Mouse (Mus musculus) 3134 (cell line): ENCODE data around the gene F11r.
A peak's percentile ranks its signal among the peaks of the same experiment; 100 is the strongest.
"Not testable (repeated sequence)": the region's sequence is repeated elsewhere in the genome, so short reads cannot be mapped to it uniquely, and the experiment has no call there.

Experiments
- DNase-seq: peaks from one replicate; pipeline ENCODE4 v3.0.0-alpha.2; 2011; ENCODE audit warnings: low spot score; ENCODE audit not compliant: insufficient read length; ENCODE audit errors: extremely low read depth

F11r gene

DNA sequence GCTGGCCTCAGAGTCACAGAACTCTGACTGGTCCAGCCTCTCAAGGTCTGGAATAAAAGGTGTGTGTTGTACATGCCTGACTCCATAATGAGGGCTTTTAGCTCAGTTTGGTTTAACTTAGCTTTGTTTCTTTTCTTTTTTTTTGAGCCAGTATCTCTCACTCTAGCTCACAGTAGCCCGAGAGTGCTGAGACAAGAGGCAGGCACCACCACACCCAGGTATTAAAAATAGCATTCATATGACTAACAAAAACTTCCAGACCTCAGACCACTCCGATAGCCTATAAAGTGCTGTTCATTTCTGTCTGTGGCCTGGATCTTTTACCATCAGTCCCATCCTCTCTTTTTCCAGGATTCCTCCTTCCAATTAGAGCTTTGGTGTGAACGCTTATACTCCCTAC, 32.3 kb downstream of the F11r start:
- peak; percentile 15 for DNase-seq

DNA sequence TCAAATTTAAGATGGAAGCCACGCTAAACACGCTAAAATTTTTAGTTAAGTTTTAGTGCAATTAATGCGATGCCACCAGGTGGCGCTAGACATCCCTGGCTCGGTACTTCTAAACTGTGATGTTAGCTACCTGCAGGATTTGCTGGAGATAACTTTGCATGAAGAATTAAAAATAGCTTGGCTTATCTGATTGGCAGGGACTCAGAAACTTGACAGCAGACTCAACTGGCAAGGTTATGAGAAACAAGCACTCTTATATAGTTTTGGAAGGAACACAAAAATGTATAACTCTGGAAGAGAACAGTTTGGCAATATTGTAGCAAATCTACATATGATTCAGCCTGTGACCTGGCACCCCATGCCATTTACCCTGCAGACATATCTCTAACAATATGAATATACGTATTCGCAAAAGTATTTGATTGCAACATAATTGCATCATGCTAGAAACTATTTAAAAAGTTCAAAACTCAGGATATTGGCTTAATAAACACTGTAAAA, 33.1 kb downstream of the F11r start:
- peak; percentile 70 for DNase-seq

DNA sequence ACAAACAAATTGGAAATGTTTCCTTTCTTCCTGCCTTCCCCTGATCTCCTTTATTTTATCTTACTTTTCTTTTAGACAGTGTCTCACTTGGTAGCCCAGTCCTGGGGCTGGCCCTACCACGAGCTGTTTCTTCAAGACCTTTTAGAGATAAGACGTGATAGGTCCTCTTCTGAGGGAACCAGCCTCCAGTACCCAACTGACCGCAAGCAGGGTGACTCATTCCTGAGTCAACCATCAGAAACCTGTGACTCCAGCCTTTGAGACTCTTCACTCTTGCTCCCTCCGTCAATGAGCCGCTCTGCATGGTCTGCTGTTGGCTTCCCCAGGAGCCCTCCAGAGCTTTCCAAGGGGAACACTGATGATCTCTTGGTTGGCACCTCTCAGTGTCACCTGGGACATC, 33.6 kb downstream of the F11r start:
- peak; percentile 64 for DNase-seq

DNA sequence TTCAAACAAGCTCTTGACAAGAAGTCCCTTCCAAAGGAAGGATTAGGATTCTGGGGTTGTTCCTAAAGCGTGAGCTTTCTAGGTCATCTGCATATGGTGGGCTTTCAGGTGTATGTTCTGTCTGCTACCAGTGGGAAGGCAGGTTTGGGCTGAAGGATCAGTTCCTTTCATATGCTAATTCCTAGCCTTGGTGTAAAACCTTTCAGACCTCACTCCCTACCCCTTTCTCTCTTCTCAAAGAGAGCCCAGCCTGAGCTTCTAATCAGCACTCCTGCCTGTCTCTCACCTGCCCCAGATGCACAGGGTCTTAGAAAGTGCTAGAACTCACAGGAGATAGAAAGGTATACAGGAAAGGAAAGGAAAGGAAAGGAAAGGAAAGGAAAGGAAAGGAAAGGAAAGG, 34.1 kb downstream of the F11r start:
- no peak for DNase-seq

DNA sequence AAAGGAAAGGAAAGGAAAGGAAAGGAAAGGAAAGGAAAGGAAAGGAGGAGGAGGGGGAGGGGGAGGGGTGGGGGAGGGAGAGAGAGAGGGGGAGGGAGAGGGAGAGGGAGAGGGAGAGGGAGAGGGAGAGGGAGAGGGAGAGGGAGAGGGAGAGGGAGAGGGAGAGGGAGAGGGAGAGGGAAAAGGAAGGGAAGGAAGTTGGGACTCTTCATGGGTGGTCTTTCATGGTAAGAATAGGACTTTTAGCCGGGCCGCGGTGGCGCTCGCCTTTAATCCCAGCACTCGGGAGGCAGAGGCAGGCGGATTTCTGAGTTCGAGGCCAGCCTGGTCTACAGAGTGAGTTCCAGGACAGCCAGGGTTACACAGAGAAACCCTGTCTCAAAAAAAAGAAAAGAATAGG, 34.6 kb downstream of the F11r start:
- not testable (repeated sequence) for DNase-seq

DNA sequence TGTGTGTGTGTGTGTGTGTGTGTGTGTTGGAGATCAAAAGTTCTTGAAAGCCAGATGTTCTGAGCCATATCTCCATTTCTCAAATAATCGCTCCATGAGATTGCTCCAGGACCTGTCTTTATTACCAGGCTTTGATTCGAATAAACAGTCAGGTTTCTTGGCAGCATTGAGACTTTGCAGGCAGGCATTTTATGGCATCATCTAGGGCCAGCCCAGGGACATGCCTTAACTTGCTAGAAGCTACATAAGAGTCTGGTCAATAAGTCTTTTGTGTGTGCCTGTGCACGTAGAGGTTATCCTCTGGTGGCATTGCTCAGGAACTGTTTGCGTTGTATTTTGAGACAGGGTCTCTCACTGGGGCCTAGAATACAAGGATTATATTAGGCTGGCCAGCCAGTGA, 36.2 kb downstream of the F11r start:
- no peak for DNase-seq

DNA sequence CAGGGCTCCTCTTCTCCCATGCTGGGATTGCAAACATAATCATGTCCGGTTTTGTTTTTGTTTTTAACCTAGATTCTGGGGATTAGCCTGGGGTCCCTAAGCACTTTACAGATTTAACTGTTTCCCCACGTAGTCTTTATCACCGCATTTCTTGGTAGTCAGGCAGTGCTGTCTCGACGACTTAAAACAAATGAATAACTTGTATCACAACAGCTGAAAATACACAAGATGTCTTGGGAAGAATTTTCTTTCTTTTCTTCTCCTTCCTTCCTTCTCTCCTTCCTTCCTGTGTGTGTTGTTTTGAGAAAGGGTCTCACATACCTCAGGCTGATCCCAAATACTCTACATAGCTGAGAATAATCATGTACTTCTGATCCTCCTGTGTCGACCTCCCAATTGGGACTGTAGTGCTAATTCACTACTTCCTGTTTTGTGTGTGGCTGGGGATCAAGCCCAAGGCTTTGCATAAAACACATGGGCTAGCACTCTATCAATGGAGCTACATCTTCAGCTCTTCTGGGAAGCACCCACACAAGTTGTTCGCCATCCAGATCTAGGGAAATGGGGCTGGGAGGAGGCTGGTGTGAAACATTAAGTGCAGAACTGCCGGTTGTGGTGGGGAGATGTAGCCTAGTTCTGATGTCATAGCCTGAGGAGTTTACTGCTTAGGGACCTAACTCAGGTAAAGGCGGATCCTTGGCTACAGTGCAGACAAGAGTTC, 36.7 kb downstream of the F11r start:
- no peak for DNase-seq

DNA sequence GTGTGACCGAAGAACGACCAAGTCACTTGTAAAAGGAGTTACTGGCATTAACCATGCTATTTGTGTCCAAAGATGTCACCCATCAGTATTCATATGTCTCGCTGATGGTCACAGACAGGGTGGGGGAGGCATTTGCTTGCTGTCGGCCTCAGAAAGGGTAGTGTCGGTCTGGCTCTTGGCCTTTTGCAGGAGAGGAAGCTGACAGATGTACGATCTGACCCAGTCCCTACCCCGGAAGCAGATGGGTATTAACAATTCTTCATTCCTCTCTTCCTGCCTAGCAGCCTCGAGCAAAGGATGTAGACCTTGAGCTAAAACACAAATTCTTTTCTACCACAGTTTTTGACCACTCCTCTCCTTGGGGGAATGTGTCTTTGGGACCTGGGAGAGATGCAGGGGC, 39.8 kb downstream of the F11r start:
- DNase-seq = no peak

DNA sequence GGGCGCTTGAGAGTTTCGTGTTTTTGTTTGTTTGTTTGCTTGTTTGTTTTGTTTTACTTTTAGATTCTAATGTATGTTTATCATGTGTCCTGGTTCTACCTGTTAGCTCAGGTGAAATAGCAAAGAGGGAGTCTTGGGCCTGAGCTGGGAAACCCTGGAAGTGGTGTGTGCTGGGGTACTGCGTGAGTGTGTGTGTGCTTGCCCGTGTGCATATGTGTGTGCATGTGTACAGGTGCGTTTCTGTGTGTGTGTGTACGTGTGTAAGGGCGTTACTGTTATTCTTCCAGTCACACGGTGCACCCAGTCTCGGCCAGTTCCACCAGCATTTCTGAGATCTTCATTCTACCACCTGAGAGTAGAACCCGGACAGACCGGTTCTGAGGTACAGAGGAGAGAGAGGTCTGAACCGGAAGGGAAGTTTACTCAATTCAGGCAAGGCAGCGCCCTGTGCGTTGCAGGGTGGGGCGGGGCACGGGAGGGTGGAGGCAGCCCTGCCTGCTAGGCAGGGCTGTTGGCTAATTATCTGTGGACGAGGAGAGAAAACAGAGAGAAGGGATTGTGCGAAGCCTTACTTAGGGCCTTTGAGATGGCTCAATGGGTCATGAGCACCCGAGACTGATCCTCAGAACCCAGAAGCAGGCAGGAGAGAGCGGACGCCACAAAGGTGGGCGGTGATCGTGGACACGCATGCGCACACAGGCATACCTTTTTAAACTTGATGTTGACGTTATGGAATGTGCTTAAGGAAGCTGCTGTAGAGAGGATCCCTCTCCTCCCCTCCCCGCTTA, 40.6 kb downstream of the F11r start:
- no peak for DNase-seq

DNA sequence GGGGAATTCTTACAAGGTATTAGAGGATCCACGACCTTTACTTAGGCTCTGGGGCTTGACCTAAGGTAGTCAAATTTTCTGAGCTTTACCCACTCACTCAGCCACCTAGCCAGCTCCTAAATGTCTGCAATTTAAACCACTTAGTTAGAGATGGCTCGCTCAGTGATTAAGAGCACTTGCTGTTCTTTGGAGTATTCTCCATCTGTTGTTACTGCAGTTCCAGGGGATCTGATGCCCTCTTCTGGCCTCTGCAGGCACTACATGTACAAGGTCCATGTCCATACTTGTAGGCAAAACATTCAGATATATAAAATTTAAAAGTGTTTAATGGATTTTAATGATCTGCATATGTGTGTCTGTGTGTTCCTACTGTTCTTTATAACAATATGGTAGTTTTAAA, 41.6 kb downstream of the F11r start:
- no peak for DNase-seq

DNA sequence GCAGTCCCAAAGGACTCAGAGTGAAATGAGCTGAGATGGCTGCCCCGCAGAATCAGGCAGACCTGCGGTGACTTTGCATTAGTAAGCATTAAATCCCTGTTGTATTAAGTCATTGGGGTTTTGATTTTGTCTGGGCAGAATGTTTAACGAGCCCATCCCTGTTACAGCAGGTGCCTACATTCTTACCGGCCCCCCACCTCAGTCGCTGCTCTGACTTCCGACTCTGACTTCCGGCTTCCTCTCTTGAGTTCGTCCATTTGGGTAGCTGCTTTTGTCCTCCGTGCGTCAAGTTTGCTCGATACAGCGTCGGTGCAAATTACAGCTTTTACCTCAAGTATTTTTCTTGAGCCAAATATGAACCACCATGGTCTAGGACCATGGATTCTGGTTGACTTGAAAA, 56.9 kb downstream of the F11r start:
- no peak for DNase-seq

DNA sequence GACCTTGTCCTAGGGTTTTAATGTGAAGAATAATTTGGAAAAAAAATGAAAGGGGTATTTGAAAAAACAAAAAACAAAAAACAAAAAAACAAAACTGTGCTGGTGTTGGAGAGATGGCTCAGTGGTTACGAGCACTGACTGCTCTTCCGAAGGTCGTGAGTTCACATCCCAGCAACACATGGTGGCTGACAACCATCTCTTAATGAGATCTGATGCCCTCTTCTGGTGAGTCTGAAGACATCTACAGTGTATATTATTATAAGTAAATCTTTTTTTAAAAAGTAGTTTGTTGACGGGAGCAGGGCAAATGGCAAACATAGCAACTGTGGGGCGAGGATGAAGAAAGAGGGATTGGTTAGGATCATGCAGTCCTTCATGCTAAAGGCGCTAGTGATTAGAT, 58.0 kb downstream of the F11r start:
- DNase-seq = no peak

DNA sequence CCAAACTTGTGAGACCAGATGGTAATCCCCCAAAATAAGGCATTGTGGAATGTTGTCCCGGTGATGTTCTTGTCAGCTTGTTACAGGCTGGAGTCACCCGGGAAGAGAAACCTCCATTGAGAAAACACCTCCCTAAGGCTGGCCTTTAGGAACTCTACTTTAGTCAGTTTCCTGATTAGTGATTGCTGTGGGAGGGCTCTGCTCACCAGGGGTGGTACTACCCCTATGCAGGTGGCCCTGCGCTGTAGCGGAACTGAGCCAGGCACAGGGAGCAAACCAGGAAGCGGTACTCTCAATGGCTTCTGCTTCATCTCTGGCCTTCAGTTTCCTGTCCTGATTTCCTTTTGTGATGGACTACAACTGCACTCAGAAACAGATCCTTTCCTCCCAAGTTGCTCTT, 62.5 kb downstream of the F11r start:
- DNase-seq = no peak

DNA sequence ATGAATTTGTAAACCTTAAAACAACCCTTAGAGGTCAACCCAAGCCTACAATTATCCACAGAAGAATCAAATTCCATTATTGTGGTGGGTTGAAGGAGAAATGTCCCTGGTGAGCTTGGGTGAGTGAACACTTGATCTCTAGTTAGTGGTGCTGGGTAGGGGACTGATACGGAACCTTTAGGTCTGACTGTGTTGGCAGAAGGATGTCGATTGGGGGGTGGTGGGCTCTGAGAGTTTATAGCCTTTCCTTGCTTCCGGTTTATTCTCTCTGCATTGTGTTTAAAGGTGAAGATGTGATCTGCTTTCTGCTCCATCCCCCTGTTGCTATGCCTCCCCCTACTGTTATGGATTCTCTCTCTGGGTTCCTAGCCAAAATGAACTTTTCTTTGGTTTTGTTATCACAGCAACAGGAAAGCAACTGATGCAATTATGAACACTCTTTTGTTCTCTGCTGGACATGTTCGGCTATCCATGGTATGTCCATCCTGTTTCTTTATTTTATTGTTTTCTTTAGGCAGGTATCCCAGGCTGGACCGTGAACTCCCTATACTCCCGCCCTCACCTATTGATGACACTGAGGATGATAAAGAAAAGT, 63.8 kb downstream of the F11r start:
- no peak for DNase-seq

DNA sequence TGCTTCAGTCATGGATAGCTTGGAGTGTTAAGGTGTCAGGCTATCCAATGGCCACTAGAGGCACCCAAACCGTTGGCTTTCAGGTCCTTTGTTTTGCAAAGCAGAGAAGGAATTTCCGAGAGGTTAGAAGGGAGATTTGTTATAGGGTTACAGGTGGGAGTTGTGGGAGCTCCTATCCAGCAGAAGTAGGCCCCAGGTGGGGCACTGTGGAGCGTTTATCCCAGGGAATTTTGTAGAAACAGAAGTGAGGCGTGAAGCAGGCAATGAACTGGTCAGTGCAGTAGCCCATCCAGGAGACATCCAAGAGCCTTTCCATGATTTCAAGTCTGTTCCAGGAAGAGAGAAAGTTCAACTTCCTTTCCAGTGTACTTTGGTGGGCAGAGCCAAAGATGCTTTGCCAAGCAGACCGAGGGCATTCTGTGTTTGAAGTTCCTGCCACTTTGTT, 64.3 kb downstream of the F11r start:
- DNase-seq = peak; percentile 40

DNA sequence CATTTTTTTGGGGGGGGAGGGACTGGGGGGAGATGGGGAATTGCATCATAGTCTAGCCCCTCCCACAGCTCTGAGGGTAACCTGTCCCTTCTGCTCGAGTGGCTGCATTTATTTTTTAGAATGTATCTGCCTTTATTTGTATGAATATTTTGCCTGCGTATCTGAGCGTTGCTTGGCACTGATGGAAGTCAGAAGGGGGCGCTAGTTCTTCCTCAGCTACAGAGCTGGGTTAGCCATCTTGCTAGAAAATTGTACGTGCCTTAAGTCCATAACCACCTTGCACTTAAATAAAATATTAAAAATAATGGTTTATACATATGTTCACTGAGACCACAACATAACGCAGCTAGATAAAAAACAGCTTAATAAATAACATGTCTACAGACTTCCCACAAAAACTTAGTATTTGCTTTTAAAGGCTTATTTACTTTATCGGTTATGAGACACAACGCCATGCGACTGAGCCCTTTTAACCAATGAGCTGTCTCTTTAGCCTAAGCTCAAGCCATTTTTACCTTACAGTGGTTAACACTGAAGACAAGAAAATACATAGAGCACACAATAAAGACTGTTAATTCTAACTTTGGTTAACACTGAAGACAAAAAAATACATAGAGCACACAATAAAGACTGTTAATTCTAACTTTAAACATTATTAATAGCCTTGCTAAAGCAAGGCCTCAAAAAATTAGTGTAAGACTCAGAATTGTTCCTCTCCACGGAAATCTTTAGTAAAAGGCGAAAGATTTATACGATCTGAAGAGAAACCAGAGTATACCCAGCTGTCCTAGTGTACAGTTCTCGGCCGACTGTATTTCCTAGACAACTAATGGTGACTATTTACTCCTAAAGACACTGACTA, 65.3 kb downstream of the F11r start:
- DNase-seq = peak; percentile 76

DNA sequence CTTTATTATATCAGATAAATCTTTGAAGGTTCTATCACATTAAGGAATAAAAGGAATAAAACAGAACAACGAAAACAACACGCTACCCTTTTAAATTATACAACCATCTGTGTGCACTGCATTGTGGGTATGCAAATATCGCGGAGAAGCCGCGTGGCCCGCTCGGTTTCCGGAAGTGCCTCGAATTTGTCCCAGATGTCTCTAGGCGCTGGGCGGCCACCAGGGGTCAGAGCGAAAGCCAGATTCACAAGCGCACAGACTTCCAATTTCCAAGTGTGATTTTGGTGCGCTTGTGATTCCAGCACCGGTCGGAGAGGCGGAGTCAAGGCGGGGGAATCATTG, 65.9 kb downstream of the F11r start, which contains the start of gene Alyref2:
Gene Alyref2, plus strand, starts transcription at position 229 of the 342 bp plus-strand sequence.
- peak; percentile 98 for DNase-seq

DNA sequence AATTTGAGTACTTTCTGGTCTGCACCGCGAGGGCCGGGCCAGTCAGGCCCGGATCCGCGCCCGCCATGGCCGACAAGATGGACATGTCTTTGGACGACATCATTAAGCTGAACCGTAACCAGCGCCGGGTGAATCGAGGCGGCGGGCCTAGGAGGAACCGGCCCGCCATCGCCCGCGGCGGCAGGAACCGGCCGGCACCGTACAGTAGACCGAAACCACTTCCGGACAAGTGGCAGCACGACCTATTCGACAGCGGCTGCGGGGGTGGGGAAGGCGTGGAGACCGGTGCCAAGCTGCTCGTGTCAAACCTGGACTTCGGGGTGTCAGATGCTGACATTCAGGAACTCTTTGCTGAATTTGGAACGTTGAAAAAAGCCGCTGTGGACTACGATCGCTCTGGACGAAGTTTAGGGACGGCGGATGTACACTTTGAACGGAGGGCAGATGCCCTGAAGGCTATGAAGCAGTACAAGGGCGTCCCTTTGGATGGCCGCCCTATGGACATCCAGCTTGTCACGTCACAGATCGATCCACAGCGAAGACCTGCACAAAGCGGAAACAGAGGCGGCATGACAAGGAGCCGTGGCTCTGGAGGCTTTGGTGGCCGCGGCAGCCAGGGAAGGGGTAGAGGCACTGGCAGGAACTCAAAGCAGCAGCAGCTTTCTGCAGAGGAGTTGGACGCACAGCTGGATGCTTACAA, 66.4 kb downstream of the F11r start:
- DNase-seq = peak; percentile 97

DNA sequence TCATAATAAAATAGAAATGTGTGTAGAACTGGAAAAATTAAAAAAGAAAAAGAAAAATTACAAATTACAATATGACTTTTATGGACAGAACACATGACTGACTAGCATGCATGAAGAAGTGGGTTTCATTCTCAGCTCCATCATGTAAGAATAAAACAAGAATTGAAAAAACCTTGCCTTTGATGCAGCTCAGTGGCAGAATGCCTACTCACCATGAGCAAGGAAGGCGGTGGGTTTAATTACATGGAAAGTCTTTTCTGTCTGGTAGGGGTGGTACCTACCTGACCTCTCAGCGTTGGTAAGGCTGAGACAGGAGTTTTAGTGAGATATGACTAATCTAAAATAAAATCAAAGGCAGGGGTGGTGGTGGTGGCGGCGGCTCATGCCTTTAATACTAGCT, 67.3 kb downstream of the F11r start:
- DNase-seq = no peak

DNA sequence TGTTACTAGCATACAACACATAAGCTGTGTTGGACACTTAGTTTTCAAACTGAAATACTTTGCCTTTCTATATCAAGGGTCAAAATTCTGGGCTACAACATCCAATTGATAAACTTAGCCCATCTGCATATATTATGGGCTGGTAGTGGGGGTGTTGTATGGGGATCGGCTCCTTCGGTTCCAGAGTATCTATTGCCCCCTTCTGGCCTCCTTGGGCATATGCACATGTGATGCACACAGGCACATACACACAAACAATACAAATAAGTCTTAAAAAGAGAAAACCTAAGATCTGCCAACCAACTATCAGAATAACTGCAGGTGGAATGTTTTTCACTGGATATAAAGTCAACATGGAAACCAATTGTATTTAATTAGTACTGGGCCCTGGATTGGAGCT, 75.9 kb downstream of the F11r start:
- no peak for DNase-seq
